Mouse (Mus musculus): ENCODE results near the gene Capn2.

Capn2 gene

GRCm38 (mm10) chr1:182516758-182517676 lies at the start of gene Capn2:
TSS of gene Capn2 (minus strand) at chr1:182517608.
- DNase-seq (ENCODE audit: low spot score), result peak; percentile 76

GRCm38 (mm10) chr1:182565351-182565835 lies 48.0 kb upstream of the Capn2 start:
- no peak for DNase-seq (ENCODE audit: low spot score)

GRCm38 (mm10) chr1:182564408-182565120 lies 47.2 kb upstream of the Capn2 start, which contains the start of gene Capn8:
TSS of gene Capn8 (plus strand) at chr1:182565007.
- DNase-seq (ENCODE audit: low spot score), result no peak

- DNase-seq (ENCODE audit: low spot score), result no peak
Measured at GRCm38 (mm10) chr1:182562576-182563370, 45.4 kb upstream of the Capn2 start.

- no peak for DNase-seq (ENCODE audit: low spot score)
Measured at GRCm38 (mm10) chr1:182561945-182562514, 44.6 kb upstream of the Capn2 start.

- DNase-seq (ENCODE audit: low spot score), result peak; percentile 48
Measured at GRCm38 (mm10) chr1:182560390-182561098, 43.1 kb upstream of the Capn2 start.

- DNase-seq (ENCODE audit: low spot score), result no peak
Measured at GRCm38 (mm10) chr1:182559530-182559929, 42.1 kb upstream of the Capn2 start.

- DNase-seq (ENCODE audit: low spot score), result no peak
Measured at GRCm38 (mm10) chr1:182558271-182558670, 40.9 kb upstream of the Capn2 start.

GRCm38 (mm10) chr1:182553649-182554375 lies 36.4 kb upstream of the Capn2 start:
- peak; percentile 65 for DNase-seq (ENCODE audit: low spot score)

- DNase-seq (ENCODE audit: low spot score), result no peak
Measured at GRCm38 (mm10) chr1:182550761-182551160, 33.4 kb upstream of the Capn2 start.

- no peak for DNase-seq (ENCODE audit: low spot score)
Measured at GRCm38 (mm10) chr1:182543906-182544305, 26.5 kb upstream of the Capn2 start.

GRCm38 (mm10) chr1:182543136-182543535 lies 25.7 kb upstream of the Capn2 start:
- no peak for DNase-seq (ENCODE audit: low spot score)

GRCm38 (mm10) chr1:182542110-182542509 lies 24.7 kb upstream of the Capn2 start:
- no peak for DNase-seq (ENCODE audit: low spot score)

GRCm38 (mm10) chr1:182539023-182539940 lies 21.9 kb upstream of the Capn2 start:
- peak; percentile 86 for DNase-seq (ENCODE audit: low spot score)

- DNase-seq (ENCODE audit: low spot score), result no peak
Measured at GRCm38 (mm10) chr1:182535080-182535481, 17.7 kb upstream of the Capn2 start.

- DNase-seq (ENCODE audit: low spot score), result no peak
Measured at GRCm38 (mm10) chr1:182533583-182533982, 16.2 kb upstream of the Capn2 start.

- DNase-seq (ENCODE audit: low spot score), result no peak
Measured at GRCm38 (mm10) chr1:182527921-182528858, 10.8 kb upstream of the Capn2 start.

GRCm38 (mm10) chr1:182527261-182527766 lies 9.9 kb upstream of the Capn2 start:
- no peak for DNase-seq (ENCODE audit: low spot score)

Data from layer of hippocampus, adult 11-12 months (tissue).